Mouse (Mus musculus) midbrain, embryonic 13.5 days (tissue): ENCODE measurements around the gene Amer1. TPM values are rescaled to one million over a fixed set of nuclear protein-coding genes. Genes with fewer than 3 reads are reported as not detected.

Source experiments
- ATAC-seq: fragments of 200-750 bp; cut with Nextera tagmentation; 2 replicates; pipeline ENCODE4 v1.8.0; 2017; ENCODE audit warnings: mild to moderate bottlenecking, moderate TSS enrichment, moderate library complexity
- H3K27ac ChIP-seq: fragments of 300-500 bp; sonication (generic); 2 replicates; pipeline ENCODE4 v1.5.1; 2015; ENCODE audit warnings: inconsistent platforms, mild to moderate bottlenecking, moderate library complexity
- H3K27me3 ChIP-seq: fragments of 300-500 bp; sonication (generic); 2 replicates; pipeline ENCODE4 v1.6.1; 2015; ENCODE audit warnings: mild to moderate bottlenecking, inconsistent platforms
- H3K36me3 ChIP-seq: fragments of 300-500 bp; sonication (generic); 2 replicates; pipeline ENCODE4 v1.6.1; 2015; ENCODE audit warnings: mild to moderate bottlenecking, inconsistent platforms
- H3K4me1 ChIP-seq: fragments of 300-500 bp; sonication (generic); replicated peaks from 2 replicates; pipeline ENCODE4 v1.6.1; 2015; ENCODE audit warnings: inconsistent platforms
- H3K4me2 ChIP-seq: fragments of 300-500 bp; sonication (generic); replicated peaks from 2 replicates; pipeline ENCODE4 v1.6.1; 2015; ENCODE audit warnings: moderate library complexity, mild to moderate bottlenecking, inconsistent platforms
- H3K4me3 ChIP-seq: fragments of 300-500 bp; sonication (generic); replicated peaks from 2 replicates; pipeline ENCODE4 v1.5.1; 2015; ENCODE audit warnings: mild to moderate bottlenecking, inconsistent platforms
- H3K9ac ChIP-seq: fragments of 300-500 bp; sonication (generic); replicated peaks from 2 replicates; pipeline ENCODE4 v1.6.1; 2015; ENCODE audit warnings: mild to moderate bottlenecking, inconsistent platforms
- H3K9me3 ChIP-seq: fragments of 300-500 bp; sonication (generic); 2 replicates; pipeline ENCODE4 v1.6.1; 2016; ENCODE audit warnings: mild to moderate bottlenecking, inconsistent platforms
- WGBS: fragments of 180-500 bp; shearing (Covaris S2); methylation state at CpG from one replicate; pipeline ENCODE4 v1.1.7; 2015; 5-methylcytosine and 5-hydroxymethylcytosine counted together
- polyA plus RNA-seq: library from polyadenylated mRNA; unstranded; fragments of >200 nt; fragmentation: Nextera tagmentation; extraction: Ambion mirVana; gene quantifications from 2 replicates; pipeline ENCODE4 v1.2.1, GENCODE M21; 2015

Amer1 gene
- 12.0 and 12.5 TPM in 2 replicates for polyA plus RNA-seq

DNA sequence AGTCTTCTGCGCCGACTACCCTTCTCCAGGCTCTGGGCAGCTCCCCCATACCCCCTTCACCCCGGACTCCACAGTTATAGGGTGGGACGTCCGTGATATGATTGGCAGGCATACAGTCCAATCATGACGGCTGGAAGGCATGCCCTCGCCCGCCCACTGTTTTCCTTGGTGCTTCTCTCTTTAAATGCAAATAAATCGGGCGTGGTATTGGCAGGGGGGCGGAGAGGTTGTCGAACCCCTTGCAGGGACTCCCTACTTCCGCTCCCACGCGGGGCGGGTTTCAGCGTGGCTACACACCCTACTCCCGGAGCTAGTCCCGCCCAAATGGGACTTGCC lies at the start of gene Amer1:
TSS of gene Amer1 (minus strand) at position 97 of the 336 bp plus-strand sequence.
- ATAC-seq, result peak; percentile 98
- WGBS, result 22% methylated on average over 19 of the region's 19 CpGs

DNA sequence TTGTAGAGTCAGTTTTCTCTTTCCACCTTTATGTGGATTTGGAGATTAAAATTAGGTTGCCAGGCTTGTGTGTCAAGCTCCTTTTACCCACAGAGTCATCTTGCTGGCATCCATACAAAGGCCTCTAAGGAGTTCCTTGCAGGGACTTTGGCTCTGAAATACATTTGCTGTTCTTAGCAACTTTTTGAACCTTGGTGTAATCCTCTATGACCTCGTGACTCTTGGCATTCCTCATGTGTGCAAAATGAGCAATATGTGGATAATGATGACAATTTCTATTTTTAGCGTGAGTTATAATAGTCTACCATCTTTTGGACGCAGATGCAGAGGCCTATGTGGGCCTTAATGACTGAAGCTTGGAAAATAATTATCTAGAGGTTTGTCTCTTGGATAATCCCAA lies 12.5 kb upstream of the Amer1 start:
- H3K4me3 ChIP-seq, result no peak overlapping the region
- no peak overlapping the region for H3K27ac ChIP-seq
- no peaks in the 10 kb centered on the region for H3K36me3 ChIP-seq
- no peak overlapping the region for H3K9ac ChIP-seq
- WGBS, result 79% methylated on average over 3 of the region's 3 CpGs
- H3K9me3 ChIP-seq, result no peaks in the 10 kb centered on the region
- no peaks in the 10 kb centered on the region for H3K27me3 ChIP-seq
- no peak for ATAC-seq
- no peaks in the 10 kb centered on the region for H3K4me1 ChIP-seq
- H3K4me2 ChIP-seq, result no peak overlapping the region

More for the DNA sequence above, at the start of gene Amer1:
- Histone ChIP-seq H3K4me1 (peaks cover 24% of the 10 kb centered on the region), H3K4me2 (peak within 1 kb of the TSS; percentile 61), H3K4me3 (peak within 1 kb of the TSS; percentile 59), H3K9ac (peak within 1 kb of the TSS; percentile 67), H3K27ac (peak within 1 kb of the TSS; percentile 82), H3K36me3 (no peaks in the 10 kb centered on the region), H3K27me3 (no peaks in the 10 kb centered on the region), H3K9me3 (no peaks in the 10 kb centered on the region)

DNA sequence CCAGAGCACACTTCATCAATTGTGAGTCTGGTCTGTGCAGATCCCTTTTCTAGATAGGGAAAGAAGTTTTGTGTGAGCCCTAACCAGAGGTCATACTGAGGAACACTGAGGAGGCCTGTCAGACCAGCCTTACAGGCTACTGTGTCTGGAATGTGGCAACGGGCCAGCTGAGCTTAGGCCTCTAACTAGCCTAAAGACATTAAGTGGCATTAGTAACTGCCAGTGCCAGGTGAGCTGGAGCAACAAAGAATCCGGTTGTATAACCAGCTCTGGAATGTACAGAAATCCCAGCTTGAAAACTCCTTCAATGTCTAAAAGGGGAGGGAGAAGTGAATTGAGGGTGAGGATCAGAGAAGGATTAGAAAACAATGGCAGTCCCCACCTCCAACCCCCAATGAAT lies 1.2 kb upstream of the Amer1 start:
- Histone ChIP-seq H3K9me3 (no peaks in the 10 kb centered on the region), H3K9ac (no peak overlapping the region), H3K27ac (no peak overlapping the region), H3K27me3 (no peaks in the 10 kb centered on the region), H3K4me3 (no peak overlapping the region), H3K4me1 (peaks cover 24% of the 10 kb centered on the region), H3K36me3 (no peaks in the 10 kb centered on the region), H3K4me2 (no peak overlapping the region)
- ATAC-seq, result no peak
- WGBS, result 76% methylated on average over 2 of the region's 2 CpGs

DNA sequence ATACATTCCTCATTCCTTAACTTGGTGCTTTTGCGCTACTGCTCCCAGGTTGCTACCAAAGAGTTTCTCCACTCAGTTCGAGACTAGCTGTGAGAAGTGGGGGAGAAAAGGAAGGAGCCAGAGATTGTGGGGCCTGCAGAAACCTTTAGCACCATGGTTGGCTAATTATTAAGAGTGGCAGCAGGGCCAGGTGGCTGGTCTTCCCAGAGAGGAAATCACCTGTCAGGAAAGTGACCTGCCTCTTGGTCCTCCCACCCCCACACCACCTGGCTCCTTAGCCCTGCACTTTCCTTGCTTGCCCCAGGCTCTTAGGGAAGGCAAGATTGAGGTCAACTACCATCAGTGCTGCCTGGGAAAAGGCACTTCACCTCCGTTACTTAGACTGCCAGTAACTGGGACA lies 469 bp upstream of the Amer1 start:
- no peaks in the 10 kb centered on the region for H3K9me3 ChIP-seq
- no peak for ATAC-seq

DNA sequence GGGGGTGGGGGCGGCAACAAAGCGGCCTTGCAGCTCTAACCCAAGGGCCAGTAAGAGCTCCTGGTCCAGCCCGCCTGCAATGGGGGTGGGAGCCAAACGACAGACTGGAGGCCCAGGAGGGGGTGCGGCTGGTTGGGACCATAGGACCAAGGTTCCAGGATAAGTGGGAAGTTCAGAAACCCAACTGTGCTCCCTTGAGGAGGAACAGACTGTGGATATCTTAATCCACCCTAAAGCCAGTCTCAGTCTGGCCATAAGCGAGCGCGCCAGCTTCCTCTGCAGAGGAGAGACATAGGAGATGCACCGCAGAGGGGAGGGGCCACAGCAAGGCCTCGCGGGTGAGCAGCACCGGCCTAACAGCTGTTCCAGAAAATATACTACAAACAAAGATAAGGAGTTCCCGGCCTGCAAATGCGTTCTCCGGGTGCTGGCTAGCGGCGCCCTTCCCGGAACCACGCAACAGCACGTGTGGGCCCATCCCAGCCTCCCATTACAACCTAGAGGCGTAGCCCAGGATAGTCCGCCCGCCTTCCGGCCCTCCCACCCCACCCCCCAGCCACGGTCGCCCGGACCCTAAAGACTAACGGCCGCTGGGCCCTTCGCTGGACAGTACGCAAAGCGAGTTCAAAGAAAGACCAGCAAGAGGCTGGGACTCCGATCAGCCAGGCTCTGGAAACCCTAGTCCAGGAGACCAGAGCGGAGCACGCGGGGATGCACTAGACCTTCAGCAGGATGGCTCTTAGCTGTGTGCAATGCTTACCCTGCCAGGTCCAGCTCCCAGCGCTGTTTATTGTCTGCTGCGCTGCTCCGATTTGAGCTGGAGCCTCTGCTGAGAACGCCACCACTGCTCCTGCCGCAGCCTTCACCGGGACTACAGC lies 535 bp downstream of the Amer1 start:
- peak overlapping the region; percentile 67 for H3K9ac ChIP-seq
- ATAC-seq, result peak; percentile 90
- 27% methylated on average over 42 of the region's 42 CpGs for WGBS
- H3K4me3 ChIP-seq, result peak overlapping the region; percentile 59
- no peaks in the 10 kb centered on the region for H3K27me3 ChIP-seq
- H3K9me3 ChIP-seq, result no peaks in the 10 kb centered on the region
- H3K4me2 ChIP-seq, result peak overlapping the region; percentile 61
- H3K27ac ChIP-seq, result peak overlapping the region; percentile 82
- H3K36me3 ChIP-seq, result no peaks in the 10 kb centered on the region
- H3K4me1 ChIP-seq, result peaks cover 24% of the 10 kb centered on the region

More for the DNA sequence above, 469 bp upstream of the Amer1 start:
- H3K36me3 ChIP-seq, result no peaks in the 10 kb centered on the region
- H3K4me1 ChIP-seq, result peaks cover 24% of the 10 kb centered on the region
- peak overlapping the region; percentile 61 for H3K4me2 ChIP-seq
- peak overlapping the region; percentile 67; the same call in 1 of the 2 replicates for H3K9ac ChIP-seq
- no peaks in the 10 kb centered on the region for H3K27me3 ChIP-seq
- H3K4me3 ChIP-seq, result peak overlapping the region; percentile 59
- no peak overlapping the region for H3K27ac ChIP-seq
- 48% methylated on average over 3 of the region's 3 CpGs for WGBS

DNA sequence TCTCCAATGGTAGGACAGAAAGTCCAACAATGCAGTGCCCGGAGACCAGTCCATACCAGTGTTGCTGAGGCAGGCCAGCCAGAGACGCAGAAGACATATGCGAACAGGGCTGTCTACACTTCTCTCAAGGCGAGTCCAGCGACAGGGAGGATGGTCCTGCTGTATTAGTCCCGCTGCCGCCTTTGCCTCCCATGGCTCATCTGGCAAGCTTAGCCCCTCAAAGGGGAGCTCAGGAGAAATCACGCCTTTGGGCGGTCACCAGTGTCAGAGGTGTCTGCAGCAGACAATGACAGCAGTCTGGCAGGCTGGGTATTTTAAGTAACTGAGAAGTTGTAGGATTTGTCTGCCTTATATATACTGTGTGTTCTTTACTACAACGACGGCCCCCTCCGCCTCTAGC lies 1.3 kb downstream of the Amer1 start:
- ATAC-seq, result no peak
- WGBS, result 26% methylated on average over 12 of the region's 12 CpGs
- H3K27me3 ChIP-seq, result no peaks in the 10 kb centered on the region
- peak overlapping the region; percentile 61 for H3K4me2 ChIP-seq
- H3K36me3 ChIP-seq, result no peaks in the 10 kb centered on the region
- peak overlapping the region; percentile 59 for H3K4me3 ChIP-seq
- peak overlapping the region; percentile 82 for H3K27ac ChIP-seq
- H3K9ac ChIP-seq, result peak overlapping the region; percentile 67
- H3K4me1 ChIP-seq, result peaks cover 24% of the 10 kb centered on the region
- no peaks in the 10 kb centered on the region for H3K9me3 ChIP-seq

DNA sequence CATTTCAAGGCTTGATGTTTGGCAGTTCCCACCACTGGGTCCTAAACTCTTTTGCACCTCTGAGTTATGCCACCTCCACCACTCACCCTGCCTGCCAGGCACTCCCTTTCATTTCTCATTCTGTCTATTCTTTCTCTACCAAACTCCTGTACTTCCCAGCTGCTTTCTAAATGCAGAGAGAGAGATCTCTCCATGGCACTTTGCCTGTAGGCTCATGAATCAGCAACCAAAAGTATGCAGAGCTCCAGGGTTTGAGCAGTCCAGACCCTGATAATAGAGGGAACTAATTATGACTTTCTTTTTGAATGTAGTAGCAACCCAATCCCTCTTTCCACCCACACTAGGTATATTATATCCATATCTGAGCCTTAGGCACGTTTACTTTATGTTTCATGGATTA lies 2.4 kb downstream of the Amer1 start:
- H3K4me3 ChIP-seq, result no peak overlapping the region
- 0 out of 2 replicates have a peak, but pooled peaks cover 3% of the 10 kb centered on the region for H3K36me3 ChIP-seq
- H3K27me3 ChIP-seq, result no peaks in the 10 kb centered on the region
- H3K9me3 ChIP-seq, result no peaks in the 10 kb centered on the region
- no peak overlapping the region for H3K27ac ChIP-seq
- no peak overlapping the region for H3K9ac ChIP-seq
- H3K4me1 ChIP-seq, result peaks cover 24% of the 10 kb centered on the region
- no peak for ATAC-seq
- 57% methylated on average over 1 of the region's 1 CpGs for WGBS
- H3K4me2 ChIP-seq, result peak overlapping the region; percentile 61

DNA sequence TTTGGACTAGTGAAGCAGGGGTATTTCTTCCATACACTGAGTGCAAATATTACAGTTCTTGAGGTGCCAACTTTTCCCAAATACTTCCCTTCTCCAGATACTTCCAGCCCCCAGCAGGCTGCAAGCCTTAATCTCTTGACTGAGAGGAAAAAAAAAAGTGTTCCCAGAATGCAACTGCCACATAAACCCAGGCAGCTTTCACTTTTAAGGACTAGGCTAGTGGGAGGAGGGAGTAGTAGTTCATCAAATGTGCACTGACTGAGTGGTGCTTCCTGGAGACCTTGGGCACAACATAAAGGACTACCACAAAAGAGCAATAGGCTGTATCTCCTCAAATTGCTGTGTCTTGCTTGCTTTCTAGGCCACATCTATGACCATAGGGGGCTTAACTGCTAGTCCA lies 3.4 kb downstream of the Amer1 start:
- Histone ChIP-seq H3K9me3 (no peaks in the 10 kb centered on the region), H3K4me1 (peaks cover 24% of the 10 kb centered on the region), H3K27me3 (no peaks in the 10 kb centered on the region), H3K4me2 (peak overlapping the region; percentile 61; the same call in 1 of the 2 replicates), H3K27ac (no peak overlapping the region), H3K9ac (no peak overlapping the region), H3K4me3 (no peak overlapping the region), H3K36me3 (0 out of 2 replicates have a peak, but pooled peaks cover 3% of the 10 kb centered on the region)
- ATAC-seq, result no peak

DNA sequence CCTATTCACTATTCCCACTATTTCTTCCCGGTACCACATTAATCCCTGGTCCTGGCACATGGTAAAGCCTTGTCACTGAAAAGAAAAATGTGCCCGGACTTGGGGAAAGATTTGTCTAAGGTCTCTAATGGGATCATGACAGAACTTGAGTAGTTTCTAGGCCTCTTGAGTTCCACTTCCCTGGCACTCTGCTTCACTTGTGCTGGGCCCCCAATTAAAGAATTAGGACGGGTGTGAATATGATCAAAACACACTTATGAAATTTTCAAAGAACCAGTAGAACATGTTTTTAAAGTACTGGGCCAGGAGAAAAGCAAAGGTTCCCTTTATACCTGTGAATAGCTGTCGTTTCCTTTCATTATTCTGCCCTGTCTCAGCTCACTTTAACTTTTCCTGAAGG lies 6.2 kb downstream of the Amer1 start:
- Histone ChIP-seq H3K4me3 (no peak overlapping the region), H3K4me2 (no peak overlapping the region), H3K9ac (no peak overlapping the region), H3K27ac (no peak overlapping the region), H3K27me3 (no peaks in the 10 kb centered on the region), H3K36me3 (0 out of 2 replicates have a peak, but pooled peaks cover 3% of the 10 kb centered on the region), H3K9me3 (no peaks in the 10 kb centered on the region), H3K4me1 (peaks cover 24% of the 10 kb centered on the region)
- ATAC-seq, result no peak
- WGBS, result 82% methylated on average over 4 of the region's 4 CpGs

DNA sequence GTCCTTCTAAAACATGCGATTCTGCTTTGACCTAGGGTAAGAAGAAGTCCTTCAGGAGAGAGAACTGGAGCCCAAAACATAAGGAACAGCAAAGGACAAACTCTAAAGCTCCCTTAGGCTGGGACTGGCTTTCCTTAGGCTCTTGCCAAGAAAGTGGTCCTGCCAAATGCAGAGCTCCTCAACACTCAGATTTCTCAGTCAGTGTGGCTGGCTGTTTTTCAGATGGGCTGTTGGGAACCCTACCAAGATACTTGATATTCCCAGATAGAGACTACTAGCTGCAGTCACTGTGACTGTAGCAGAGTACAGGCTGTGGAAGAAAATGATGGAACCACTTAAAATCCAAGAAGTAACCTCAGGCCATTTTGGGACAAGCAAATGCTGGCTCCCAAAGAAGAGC lies 7.4 kb downstream of the Amer1 start:
- Histone ChIP-seq H3K4me1 (peaks cover 14% of the 10 kb centered on the region), H3K9ac (no peak overlapping the region), H3K4me2 (no peak overlapping the region), H3K4me3 (no peak overlapping the region), H3K27ac (no peak overlapping the region), H3K9me3 (no peaks in the 10 kb centered on the region), H3K36me3 (0 out of 2 replicates have a peak, but pooled peaks cover 3% of the 10 kb centered on the region), H3K27me3 (no peaks in the 10 kb centered on the region)
- 96% methylated on average over 1 of the region's 1 CpGs for WGBS
- ATAC-seq, result no peak

DNA sequence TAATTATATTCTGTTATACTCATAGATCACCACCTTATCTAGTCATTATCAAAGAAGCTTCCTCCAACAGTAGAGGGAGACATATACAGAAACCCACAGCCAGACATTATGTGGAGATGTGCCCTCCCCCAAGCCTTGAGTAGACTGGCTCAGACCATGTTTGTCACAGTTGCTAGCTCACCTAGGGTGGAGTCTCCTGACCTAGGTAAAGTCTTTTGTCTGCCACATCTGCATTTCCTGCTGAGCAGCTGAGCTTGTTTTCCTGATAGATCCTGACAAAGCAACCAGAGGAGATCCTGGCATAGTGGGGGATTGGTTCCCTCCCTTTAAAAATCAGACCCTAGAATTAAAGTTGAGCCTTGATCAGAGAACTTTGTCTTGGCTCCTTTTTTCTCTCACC lies 71.6 kb downstream of the Amer1 start:
- Histone ChIP-seq H3K27ac (no peak overlapping the region), H3K4me2 (no peak overlapping the region), H3K36me3 (no peaks in the 10 kb centered on the region), H3K9ac (no peak overlapping the region), H3K9me3 (no peaks in the 10 kb centered on the region), H3K4me1 (no peaks in the 10 kb centered on the region), H3K27me3 (no peaks in the 10 kb centered on the region), H3K4me3 (no peak overlapping the region)
- no peak for ATAC-seq
